Mouse (Mus musculus) forebrain, embryonic 11.5 days (tissue): ENCODE measurements around the gene Pdzd2. TPM values are rescaled to one million over a fixed set of nuclear protein-coding genes. Genes with fewer than 3 reads are reported as not detected.

Source experiments
- ATAC-seq: fragments of 200-750 bp; cut with Nextera tagmentation; replicated peaks from 2 replicates; pipeline ENCODE4 v1.8.0; 2017; ENCODE audit warnings: moderate TSS enrichment; ENCODE audit not compliant: low FRiP score
- DNase-seq: peaks from one replicate; pipeline ENCODE4 v3.0.0-alpha.2; 2017; ENCODE audit warnings: low spot score
- H3K27ac ChIP-seq: fragments of 300-500 bp; sonication (generic); 2 replicates; pipeline ENCODE4 v1.5.1; 2014; ENCODE audit warnings: low read depth, low read length
- H3K27me3 ChIP-seq: fragments of 300-500 bp; sonication (generic); 2 replicates; pipeline ENCODE4 v1.6.1; 2014; ENCODE audit warnings: mild to moderate bottlenecking, low read length, mixed read lengths; ENCODE audit not compliant: control insufficient read depth, insufficient read depth
- H3K36me3 ChIP-seq: fragments of 300-500 bp; sonication (generic); 2 replicates; pipeline ENCODE4 v1.6.1; 2014; ENCODE audit warnings: mild to moderate bottlenecking, low read length, moderate library complexity, mixed read lengths; ENCODE audit not compliant: control insufficient read depth, insufficient read depth
- H3K4me1 ChIP-seq: fragments of 300-500 bp; sonication (generic); replicated peaks from 2 replicates; pipeline ENCODE4 v1.6.1; 2014; ENCODE audit warnings: low read length, mixed read lengths; ENCODE audit not compliant: control insufficient read depth, insufficient read depth
- H3K4me2 ChIP-seq: fragments of 300-500 bp; sonication (generic); 2 replicates; pipeline ENCODE4 v1.6.1; 2014; ENCODE audit warnings: low read depth, mild to moderate bottlenecking, low read length, moderate library complexity, mixed read lengths; ENCODE audit not compliant: severe bottlenecking
- H3K4me3 ChIP-seq: fragments of 300-500 bp; sonication (generic); 2 replicates; pipeline ENCODE4 v1.5.1; 2014; ENCODE audit warnings: low read depth, low read length
- H3K9ac ChIP-seq: fragments of 300-500 bp; sonication (generic); 2 replicates; pipeline ENCODE4 v1.6.1; 2014; ENCODE audit warnings: low read length
- H3K9me3 ChIP-seq: fragments of 300-500 bp; sonication (generic); 2 replicates; pipeline ENCODE4 v1.6.1; 2016; ENCODE audit warnings: low read length, mixed read lengths; ENCODE audit not compliant: control insufficient read depth
- WGBS: fragments of 180-500 bp; shearing (Covaris S2); extraction: QIAGEN DNeasy Blood & Tissue Kit; methylation state at CpG from one replicate; pipeline ENCODE4 v1.1.7; 2014; 5-methylcytosine and 5-hydroxymethylcytosine counted together
- polyA plus RNA-seq: library from polyadenylated mRNA; unstranded; fragments of >200 nt; fragmentation: Nextera tagmentation; extraction: Ambion mirVana; gene quantifications from 2 replicates; pipeline ENCODE4 v1.2.1, GENCODE M21; 2014

Gene Pdzd2
- polyA plus RNA-seq, 1 experiment from 2014 or later, result 6.0 TPM

GRCm38 (mm10) chr15:12547640-12548405, 191.9 kb downstream of the Pdzd2 start:
- no peak overlapping the region for H3K27ac ChIP-seq
- H3K9ac ChIP-seq, result no peak overlapping the region
- 76% methylated on average over 5 of the region's 5 CpGs for WGBS
- H3K36me3 ChIP-seq, result no peaks in the 10 kb centered on the region
- DNase-seq, result no peak
- H3K4me3 ChIP-seq, result no peak overlapping the region
- peaks cover 4% of the 10 kb centered on the region; the same call in 1 of the 2 replicates for H3K27me3 ChIP-seq
- peaks cover 16% of the 10 kb centered on the region for H3K4me1 ChIP-seq
- ATAC-seq, result no peak
- no peak overlapping the region for H3K4me2 ChIP-seq
- H3K9me3 ChIP-seq, result no peaks in the 10 kb centered on the region

GRCm38 (mm10) chr15:12546781-12547180, 192.9 kb downstream of the Pdzd2 start:
- no peaks in the 10 kb centered on the region for H3K9me3 ChIP-seq
- H3K27ac ChIP-seq, result no peak overlapping the region
- H3K36me3 ChIP-seq, result no peaks in the 10 kb centered on the region
- 87% methylated on average over 6 of the region's 6 CpGs for WGBS
- no peak overlapping the region for H3K4me2 ChIP-seq
- DNase-seq, result no peak
- H3K27me3 ChIP-seq, result peaks cover 4% of the 10 kb centered on the region; the same call in 1 of the 2 replicates
- H3K9ac ChIP-seq, result no peak overlapping the region
- no peak for ATAC-seq
- peaks cover 16% of the 10 kb centered on the region for H3K4me1 ChIP-seq
- H3K4me3 ChIP-seq, result no peak overlapping the region

- 64% methylated on average over 6 of the region's 6 CpGs for WGBS
- no peak for DNase-seq
- no peak overlapping the region for H3K9ac ChIP-seq
- peaks cover 4% of the 10 kb centered on the region; the same call in 1 of the 2 replicates for H3K27me3 ChIP-seq
- no peak overlapping the region for H3K4me3 ChIP-seq
- no peak overlapping the region for H3K4me2 ChIP-seq
- no peak overlapping the region for H3K27ac ChIP-seq
- ATAC-seq, result no peak
- H3K36me3 ChIP-seq, result no peaks in the 10 kb centered on the region
- no peaks in the 10 kb centered on the region for H3K9me3 ChIP-seq
- peaks cover 16% of the 10 kb centered on the region for H3K4me1 ChIP-seq
Observed at GRCm38 (mm10) chr15:12545671-12546070, 194.1 kb downstream of the Pdzd2 start.

GRCm38 (mm10) chr15:12545220-12545619, 194.5 kb downstream of the Pdzd2 start:
- Histone ChIP-seq H3K4me3 (no peak overlapping the region), H3K36me3 (no peaks in the 10 kb centered on the region), H3K9me3 (no peaks in the 10 kb centered on the region), H3K4me2 (no peak overlapping the region), H3K4me1 (peaks cover 12% of the 10 kb centered on the region), H3K27me3 (peaks cover under 1% of the 10 kb centered on the region; the same call in 1 of the 2 replicates), H3K27ac (no peak overlapping the region), H3K9ac (no peak overlapping the region)
- WGBS, result 72% methylated on average over 3 of the region's 3 CpGs
- DNase-seq, result no peak
- no peak for ATAC-seq

- no peaks in the 10 kb centered on the region for H3K36me3 ChIP-seq
- H3K27me3 ChIP-seq, result no peaks in the 10 kb centered on the region
- no peaks in the 10 kb centered on the region for H3K9me3 ChIP-seq
- no peak overlapping the region for H3K4me3 ChIP-seq
- no peak for ATAC-seq
- DNase-seq, result no peak
- peaks cover 2% of the 10 kb centered on the region; the same call in 1 of the 2 replicates for H3K4me1 ChIP-seq
- H3K4me2 ChIP-seq, result no peak overlapping the region
- H3K27ac ChIP-seq, result no peak overlapping the region
- WGBS, result 86% methylated on average over 13 of the region's 13 CpGs
- no peak overlapping the region for H3K9ac ChIP-seq
Observed at GRCm38 (mm10) chr15:12543686-12544325, 195.9 kb downstream of the Pdzd2 start.

- Histone ChIP-seq H3K4me3 (no peak overlapping the region), H3K27ac (no peak overlapping the region), H3K27me3 (no peaks in the 10 kb centered on the region), H3K36me3 (no peaks in the 10 kb centered on the region), H3K9me3 (no peaks in the 10 kb centered on the region), H3K4me2 (no peak overlapping the region), H3K9ac (no peak overlapping the region), H3K4me1 (no peaks in the 10 kb centered on the region)
- ATAC-seq, result no peak
- WGBS, result 91% methylated on average over 6 of the region's 6 CpGs
- DNase-seq, result no peak
Observed at GRCm38 (mm10) chr15:12542316-12542715, 197.4 kb downstream of the Pdzd2 start.

- 84% methylated on average over 11 of the region's 11 CpGs for WGBS
- no peaks in the 10 kb centered on the region for H3K27me3 ChIP-seq
- H3K4me3 ChIP-seq, result no peak overlapping the region
- no peak for ATAC-seq
- no peak overlapping the region for H3K4me2 ChIP-seq
- no peak for DNase-seq
- no peak overlapping the region for H3K27ac ChIP-seq
- H3K9ac ChIP-seq, result no peak overlapping the region
- H3K4me1 ChIP-seq, result no peaks in the 10 kb centered on the region
- no peaks in the 10 kb centered on the region for H3K9me3 ChIP-seq
- H3K36me3 ChIP-seq, result no peaks in the 10 kb centered on the region
Observed at GRCm38 (mm10) chr15:12539618-12540302, 200.0 kb downstream of the Pdzd2 start.

- Histone ChIP-seq H3K27me3 (no peaks in the 10 kb centered on the region), H3K4me3 (no peak overlapping the region), H3K27ac (no peak overlapping the region), H3K9ac (no peak overlapping the region), H3K9me3 (no peaks in the 10 kb centered on the region), H3K4me2 (no peak overlapping the region), H3K4me1 (no peaks in the 10 kb centered on the region), H3K36me3 (no peaks in the 10 kb centered on the region)
- DNase-seq, result no peak
- WGBS, result 75% methylated on average over 5 of the region's 5 CpGs
- ATAC-seq, result no peak
Observed at GRCm38 (mm10) chr15:12533254-12533653, 206.5 kb downstream of the Pdzd2 start.
